ENCODE assay signal across 10 mouse cellular contexts in the genomic region with DNA sequence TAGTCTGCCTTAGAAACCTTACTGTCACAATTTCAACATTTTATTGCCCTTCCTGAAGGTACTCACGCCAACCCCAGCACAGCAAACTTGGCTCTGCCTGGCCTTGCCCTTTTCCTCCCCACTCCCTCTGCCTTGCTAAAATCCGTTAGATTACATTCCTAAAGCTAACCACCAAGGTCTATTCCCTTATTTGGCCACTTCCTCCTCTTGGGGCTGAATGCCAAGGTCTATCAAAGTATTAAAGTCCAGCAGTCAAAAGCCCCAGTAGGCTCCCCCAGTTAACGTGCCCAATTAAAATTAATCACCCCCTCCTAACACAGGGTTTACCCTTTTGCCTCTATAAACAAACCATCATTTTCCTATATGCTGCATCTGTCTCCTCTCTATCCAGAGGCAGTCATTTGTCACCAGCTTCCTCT. TPM values are rescaled to one million over a fixed set of nuclear protein-coding genes. Genes with fewer than 3 reads are reported as not detected.
DNase-seq lines count a peak whose midpoint lies in the region; ATAC-seq and TF ChIP-seq lines count a peak whose summit lies in the region.
"Had no signal": no experiment of that assay in that cellular context is flagged by ENCODE, and none has a peak within 500 bp of the region (broad histone marks: within the 10 kb centered on the region; RNA-seq: fewer than 3 reads in every experiment).

No protein-coding gene starts in this region.

- peaks cover 6 to 15% of the 10 kb centered on the region in 2 experiments for H3K4me1 ChIP-seq in MEL (ENCODE audit: control insufficient read depth in 1 of 2, insufficient read depth in 2 of 2, low read length in 2 of 2)
- H3K4me1 ChIP-seq: liver, embryonic 15.5 days had no signal

- peaks cover 0 to 18% of the 10 kb centered on the region in 2 experiments; a peak in 2 of 4 replicates for H3K36me3 ChIP-seq in MEL (ENCODE audit: control insufficient read depth in 1 of 2, insufficient read depth in 2 of 2, low read length in 2 of 2)
- H3K36me3 ChIP-seq: embryonic facial prominence, embryonic 12.5 days; liver, embryonic 15.5 days had no signal

- H3K27me3 ChIP-seq in MEL (ENCODE audit: control insufficient read depth in 1 of 2, insufficient read depth in 2 of 2, low read length in 2 of 2), result no peaks in the 10 kb centered on the region
- H3K27me3 ChIP-seq: embryonic facial prominence, embryonic 12.5 days; liver, embryonic 15.5 days had no signal

- TF ChIP-seq RAD21 in MEL (IDR thresholded peaks at IDR 0.05; ENCODE audit: low read depth, low read length), result no peak

- no peaks in the 10 kb centered on the region for H3K79me2 ChIP-seq in MEL (ENCODE audit: control insufficient read depth, insufficient read depth, low read length, poor library complexity)

- TF ChIP-seq POLR2A in MEL (IDR thresholded peaks at IDR 0.05; ENCODE audit: control insufficient read depth in 1 of 2, insufficient read depth in 1 of 2, low read depth in 1 of 2, low read length in 2 of 2, poor library complexity in 1 of 2), result no peak; a peak in 1 of 4 replicates

- H3K9ac ChIP-seq in MEL (ENCODE audit: control insufficient read depth, low read depth, low read length, poor library complexity, severe bottlenecking), result peak overlapping the region; percentile 62
- H3K9ac ChIP-seq: embryonic facial prominence, embryonic 12.5 days; liver, embryonic 15.5 days had no signal

- no peaks in the 10 kb centered on the region for H3K9me3 ChIP-seq in MEL (replicated peaks; ENCODE audit: insufficient read depth, low read length)
- H3K9me3 ChIP-seq: embryonic facial prominence, embryonic 12.5 days; liver, embryonic 15.5 days had no signal

- peak; percentile 14 for DNase-seq in kidney, postnatal 10 days
- no peak for DNase-seq in kidney, adult 9 months
- DNase-seq in MEL (ENCODE audit: low read depth, low spot score), result peak; percentile 54
- DNase-seq in adrenal gland, adult 8-10 months, result peak; percentile 80
- DNase-seq in thymus, postnatal 14 days, result no peak
- DNase-seq in layer of hippocampus, adult 2 months (ENCODE audit: low spot score in 2 of 2), result no peak
- DNase-seq: right cerebral cortex, postnatal 4 days had no signal

- ATAC-seq in megakaryocyte, adult 5-6 weeks (ENCODE audit: poor library complexity, severe bottlenecking), result peak; percentile 73

- H3K4me3 ChIP-seq in MEL (ENCODE audit: control insufficient read depth in 1 of 2, insufficient read depth in 1 of 2, low read depth in 2 of 2, low read length in 2 of 2), result peak overlapping the region; percentile 6 to 63; a peak in 3 of 4 replicates
- no peak overlapping the region for H3K4me3 ChIP-seq in layer of hippocampus, adult 2 months
- H3K4me3 ChIP-seq: embryonic facial prominence, embryonic 12.5 days; liver, embryonic 15.5 days had no signal

- TF ChIP-seq CTCF in MEL (IDR thresholded peaks at IDR 0.05 in 2 of 3, conservative IDR thresholded peaks at IDR 0.05 in 1 of 3; ENCODE audit: control insufficient read depth in 1 of 3, insufficient read depth in 1 of 3, low read depth in 2 of 3, low read length in 3 of 3, poor library complexity in 1 of 3, severe bottlenecking in 1 of 3), result no peak
- TF ChIP-seq CTCF in layer of hippocampus, adult 2 months (conservative IDR thresholded peaks at IDR 0.05), result no peak

- H3K27ac ChIP-seq in MEL (ENCODE audit: control insufficient read depth, low read depth, low read length), result peak overlapping the region; percentile 90
- no peak overlapping the region for H3K27ac ChIP-seq in layer of hippocampus, adult 2 months
- H3K27ac ChIP-seq: embryonic facial prominence, embryonic 12.5 days; liver, embryonic 15.5 days had no signal

- no peak; a peak in 2 of 4 replicates for TF ChIP-seq EP300 in MEL (IDR thresholded peaks at IDR 0.05; ENCODE audit: low read depth in 1 of 2, low read length in 2 of 2)

TF ChIP-seq in MEL, 35 proteins besides CTCF, POLR2A, EP300 and RAD21:
- no peak for TF ChIP-seq MAZ (IDR thresholded peaks at IDR 0.05; ENCODE audit: low read depth, low read length)
- TF ChIP-seq NRF1 (IDR thresholded peaks at IDR 0.05; ENCODE audit: insufficient read depth, low read depth, low read length, poor library complexity, severe bottlenecking), result no peak
- no peak for TF ChIP-seq ETS1 (IDR thresholded peaks at IDR 0.05; ENCODE audit: low read depth, low read length)
- peak; percentile 52; the same call in 1 of the 2 replicates for TF ChIP-seq MYB (IDR thresholded peaks at IDR 0.05; ENCODE audit: low read depth, low read length)
- no peak for TF ChIP-seq TBP (IDR thresholded peaks at IDR 0.05; ENCODE audit: low read depth, low read length)
- TF ChIP-seq ELF1 (IDR thresholded peaks at IDR 0.05; ENCODE audit: low read depth, low read length), result no peak

RNA-seq across cellular contexts. Expression of a gene that starts 32.6 kb away (rescaled TPM):
- total RNA-seq in MEL (2012; rRNA removed), result 35.1 and 36.3 TPM in 2 replicates
- polyA plus RNA-seq in MEL (2012; ENCODE audit: insufficient read depth in 1 of 2, insufficient read length in 2 of 2, low read depth in 1 of 2, low replicate concordance in 2 of 2, missing spikeins in 1 of 2), result 10 to 100 TPM; 62.2 to 65.5 TPM
- total RNA-seq in adrenal gland, adult 8-10 months (2022), result 100 to 1,000 TPM; 116 to 152 (median 136) TPM
- total RNA-seq in megakaryocyte, adult 5-6 weeks (2015), result 111 and 133 TPM in 2 replicates
- 103 and 104 TPM in 2 replicates for total RNA-seq in megakaryocyte, adult 5-6 weeks (2017)
- total RNA-seq in layer of hippocampus, adult 2 months (2021), result 10 to 100 TPM; 60.2 to 61.3 TPM

RNA-seq across cellular contexts. Expression of a gene that starts 33.0 kb away (rescaled TPM):
- 5.0 and 5.9 TPM in 2 replicates for total RNA-seq in MEL (2012; rRNA removed)
- 10 to 100 TPM in 1 of 2 experiments, 1 to 10 TPM in 1; 6.9 to 61.6 TPM for polyA plus RNA-seq in MEL (2012; ENCODE audit: insufficient read depth in 1 of 2, insufficient read length in 2 of 2, low read depth in 1 of 2, low replicate concordance in 2 of 2, missing spikeins in 1 of 2)
- 10 to 100 TPM; 20.0 to 27.8 (median 26.1) TPM for total RNA-seq in adrenal gland, adult 8-10 months (2022)
- 19.2 and 21.1 TPM in 2 replicates for total RNA-seq in megakaryocyte, adult 5-6 weeks (2015)
- 10.8 and 14.1 TPM in 2 replicates for total RNA-seq in megakaryocyte, adult 5-6 weeks (2017)
- total RNA-seq in layer of hippocampus, adult 2 months (2021), result 10 to 100 TPM; 14.9 to 15.8 TPM

Comparison
In these comparisons a context has a peak if more than half of its experiments do, and no peak if none do; other contexts are left out.
1. DNase-seq: peak in kidney, postnatal 10 days (single experiment), MEL (single experiment) and adrenal gland, adult 8-10 months (single experiment); none in kidney, adult 9 months (single experiment), thymus, postnatal 14 days (single experiment) and layer of hippocampus, adult 2 months (0 of 2).